Mouse (Mus musculus) myocyte (in vitro differentiated cells): ENCODE results near the gene Hbq1a. TPM values are rescaled to one million over a fixed set of nuclear protein-coding genes. Genes with fewer than 3 reads are reported as not detected.

ENCODE experiments used
- H3K27me3 ChIP-seq: one replicate; pipeline ENCODE4 v1.6.1; 2011; ENCODE audit not compliant: control insufficient read depth, insufficient read depth, insufficient read length
- H3K36me3 ChIP-seq: one replicate; pipeline ENCODE4 v1.6.1; 2011; ENCODE audit not compliant: control insufficient read depth, insufficient read depth
- H3K4me2 ChIP-seq: one replicate; pipeline ENCODE4 v1.6.1; 2011; ENCODE audit warnings: low read depth, control low read depth
- H3K4me3 ChIP-seq: one replicate; pipeline ENCODE4 v1.5.1; 2011; ENCODE audit warnings: mild to moderate bottlenecking, control low read depth, moderate library complexity
- H3K79me2 ChIP-seq: one replicate; pipeline ENCODE4 v1.6.1; 2011; ENCODE audit not compliant: control insufficient read depth, insufficient read depth
- H3ac ChIP-seq: one replicate; pipeline ENCODE4 v1.6.1; 2011; ENCODE audit not compliant: control insufficient read depth, insufficient read length
- CEBPB ChIP-seq: IDR thresholded peaks from 2 replicates; pipeline ENCODE4 v1.6.1; 2011; ENCODE audit warnings: mild to moderate bottlenecking, moderate library complexity; ENCODE audit not compliant: poor library complexity, insufficient read depth, severe bottlenecking
- E2F4 ChIP-seq: IDR thresholded peaks from one replicate; pipeline ENCODE4 v1.6.1; 2011; ENCODE audit warnings: mild to moderate bottlenecking, control low read depth, moderate library complexity; ENCODE audit not compliant: insufficient read depth
- MAX ChIP-seq: IDR thresholded peaks from one replicate; pipeline ENCODE4 v1.6.1; 2011; ENCODE audit warnings: low read depth, mild to moderate bottlenecking, control low read depth
- MYOD1 ChIP-seq, 3 experiments: IDR thresholded peaks; one replicate each; pipeline ENCODE4 v1.6.1; 2011; ENCODE audit warnings: control low read depth in 2 of 3, low read depth in 2 of 3, mild to moderate bottlenecking in 2 of 3, moderate library complexity in 1 of 3; ENCODE audit not compliant: insufficient read length in 2 of 3, control insufficient read depth in 1 of 3
- MYOG ChIP-seq, 3 experiments: IDR thresholded peaks; one replicate each; pipeline ENCODE4 v1.6.1; 2011; ENCODE audit warnings: control low read depth in 2 of 3, low read depth in 2 of 3, mild to moderate bottlenecking in 2 of 3; ENCODE audit not compliant: insufficient read length in 2 of 3, control insufficient read depth in 1 of 3, insufficient read depth in 1 of 3
- POLR2A ChIP-seq: IDR thresholded peaks from one replicate; pipeline ENCODE4 v1.6.1; 2011; ENCODE audit warnings: low read depth, mild to moderate bottlenecking, control low read depth, moderate library complexity; ENCODE audit not compliant: insufficient read length
- POLR2AphosphoS2 ChIP-seq: IDR thresholded peaks from one replicate; pipeline ENCODE4 v1.6.1; 2011; ENCODE audit warnings: low read depth, control low read depth; ENCODE audit not compliant: insufficient read length
- REST ChIP-seq: IDR thresholded peaks from one replicate; pipeline ENCODE4 v1.6.1; 2011; ENCODE audit warnings: mild to moderate bottlenecking, control low read depth, moderate library complexity; ENCODE audit not compliant: insufficient read depth, insufficient read length
- SRF ChIP-seq: IDR thresholded peaks from one replicate; pipeline ENCODE4 v1.6.1; 2011; ENCODE audit warnings: low read depth; ENCODE audit not compliant: control insufficient read depth, insufficient read length
- TCF12 ChIP-seq: IDR thresholded peaks from one replicate; pipeline ENCODE4 v1.6.1; 2011; ENCODE audit warnings: mild to moderate bottlenecking, control low read depth; ENCODE audit not compliant: poor library complexity, insufficient read depth, severe bottlenecking
- TCF3 ChIP-seq: IDR thresholded peaks from one replicate; pipeline ENCODE4 v1.6.1; 2011; ENCODE audit warnings: low read depth, control low read depth; ENCODE audit not compliant: insufficient read length
- USF1 ChIP-seq: IDR thresholded peaks from one replicate; pipeline ENCODE4 v1.6.1; 2011; ENCODE audit warnings: low read depth, mild to moderate bottlenecking, control low read depth, moderate library complexity
- polyA plus RNA-seq: library from polyadenylated mRNA; unstranded; fragments of >200 nt; fragmentation: generic; extraction: Trizol; gene quantifications from one replicate; pipeline ENCODE4 v1.2.1, GENCODE M21; 2012; ENCODE audit warnings: missing spikeins

Hbq1a gene
- polyA plus RNA-seq, 1 experiment: 0.24 TPM

DNA sequence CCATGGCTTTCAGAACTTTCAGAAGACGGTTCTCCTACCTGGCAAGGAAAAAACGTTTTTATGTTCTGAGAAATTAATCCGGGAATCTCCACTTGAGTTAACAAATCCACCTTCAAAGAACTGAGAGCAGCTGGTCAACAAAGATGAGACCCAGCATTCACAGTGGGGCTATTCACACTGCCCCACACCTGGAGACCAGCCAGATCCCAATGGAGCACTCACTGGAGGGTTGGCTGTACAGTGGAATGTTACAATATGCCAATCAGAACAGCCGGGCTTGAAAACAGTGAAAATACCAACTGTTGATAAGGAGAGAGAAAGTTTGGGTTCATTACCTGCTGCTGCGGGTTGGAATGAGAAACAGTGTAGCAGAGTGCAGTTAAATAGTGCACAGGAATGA, 32.0 kb downstream of the Hbq1a start:
- H3K4me3 ChIP-seq: no peak overlapping the region
- no peaks in the 10 kb centered on the region for H3K79me2 ChIP-seq
- TF ChIP-seq REST (no peak), MYOG (IDR thresholded peaks at IDR 0.05; ENCODE audit: control insufficient read depth in 1 of 3, insufficient read depth in 1 of 3, insufficient read length in 2 of 3, low read depth in 2 of 3) (peak in 1 of 3 experiments; percentile 4)
- H3K27me3 ChIP-seq: no peaks in the 10 kb centered on the region
- H3K4me2 ChIP-seq: no peak overlapping the region
- H3K36me3 ChIP-seq: no peaks in the 10 kb centered on the region
- H3ac ChIP-seq: no peak overlapping the region

DNA sequence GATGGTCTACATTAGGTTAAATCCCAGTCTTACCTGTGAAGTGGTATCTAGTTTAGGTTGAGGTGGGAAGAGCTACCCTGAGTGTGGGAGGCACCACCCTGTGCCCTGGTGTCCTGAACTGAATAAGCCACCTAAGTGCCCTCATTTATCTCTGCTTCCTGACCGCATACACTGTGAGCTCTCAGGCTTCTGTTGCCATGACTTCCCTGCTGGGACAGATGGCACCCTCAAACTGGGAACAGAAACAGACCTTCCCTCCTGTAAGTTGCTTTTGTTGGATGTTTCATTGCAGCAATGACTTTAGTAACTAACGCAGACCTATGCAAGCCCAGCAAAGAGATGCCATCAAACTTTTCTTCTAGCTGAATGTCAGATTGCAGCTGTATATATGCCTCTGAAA, 33.4 kb downstream of the Hbq1a start:
- no peaks in the 10 kb centered on the region for H3K79me2 ChIP-seq
- no peak overlapping the region for H3K4me2 ChIP-seq

DNA sequence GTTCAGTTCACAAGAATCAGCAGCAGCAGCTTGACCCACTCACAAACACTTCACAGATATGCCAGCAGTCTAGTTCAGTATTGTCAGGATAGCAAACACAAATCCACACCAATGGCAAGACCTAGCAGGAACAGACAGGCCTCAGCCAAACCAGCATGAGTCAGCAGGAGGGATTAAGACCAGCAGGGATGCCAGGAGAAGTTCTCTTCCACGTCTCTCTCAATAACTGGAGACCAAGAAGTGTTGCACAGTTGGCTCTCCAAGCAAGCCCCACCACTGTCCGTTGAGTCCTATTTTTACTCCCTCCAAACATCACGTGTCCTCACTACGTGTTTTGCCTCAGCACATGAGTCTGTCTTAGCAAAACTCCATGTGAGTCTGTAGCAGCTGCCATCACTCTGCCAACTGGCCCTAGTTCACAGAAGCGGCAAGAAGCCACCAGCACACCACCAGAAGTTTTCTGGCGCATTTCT, 36.6 kb downstream of the Hbq1a start:
- TF ChIP-seq USF1 (peak; percentile 72), MYOG (IDR thresholded peaks at IDR 0.05; ENCODE audit: control insufficient read depth in 1 of 3, insufficient read depth in 1 of 3, insufficient read length in 2 of 3, low read depth in 2 of 3) (peak in 2 of 3 experiments; percentile 64 to 73), POLR2A (no peak), MYOD1 (IDR thresholded peaks at IDR 0.05; ENCODE audit: control insufficient read depth in 1 of 3, insufficient read length in 2 of 3, low read depth in 2 of 3) (peak in 2 of 3 experiments; percentile 51 to 55)
- H3ac ChIP-seq: no peak overlapping the region
- no peaks in the 10 kb centered on the region for H3K27me3 ChIP-seq
- no peaks in the 10 kb centered on the region for H3K79me2 ChIP-seq
- H3K4me3 ChIP-seq: no peak overlapping the region
- H3K36me3 ChIP-seq: no peaks in the 10 kb centered on the region
- peak overlapping the region; percentile 12 for H3K4me2 ChIP-seq

More for the DNA sequence above, 33.4 kb downstream of the Hbq1a start:
- no peaks in the 10 kb centered on the region for H3K27me3 ChIP-seq
- H3K36me3 ChIP-seq: no peaks in the 10 kb centered on the region
- no peak overlapping the region for H3K4me3 ChIP-seq
- TF ChIP-seq MAX (no peak), REST (no peak)
- no peak overlapping the region for H3ac ChIP-seq

DNA sequence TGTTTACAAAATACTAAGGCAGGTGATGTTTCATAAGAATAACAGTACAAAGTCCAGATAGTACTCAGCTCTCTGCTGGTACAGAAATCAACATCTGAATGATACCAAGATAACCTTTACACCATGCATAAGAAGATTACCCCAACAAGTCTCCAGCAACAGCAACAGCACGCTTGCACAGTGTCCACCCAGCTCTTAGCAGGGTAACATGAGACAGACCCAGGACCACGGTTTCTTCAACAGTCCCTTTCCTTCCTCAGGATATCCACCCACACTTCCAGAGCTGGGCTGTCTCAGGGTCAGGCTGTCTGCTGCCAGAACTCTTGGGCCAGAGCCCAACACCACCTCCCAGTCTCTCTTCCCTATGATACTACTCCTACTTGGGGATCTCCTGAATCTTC, 39.3 kb downstream of the Hbq1a start:
- no peaks in the 10 kb centered on the region for H3K36me3 ChIP-seq
- no peak overlapping the region for H3K4me3 ChIP-seq
- peak overlapping the region; percentile 19 for H3K4me2 ChIP-seq
- H3ac ChIP-seq: no peak overlapping the region
- no peaks in the 10 kb centered on the region for H3K27me3 ChIP-seq
- TF ChIP-seq MAX: no peak
- no peak for TF ChIP-seq REST
- TF ChIP-seq USF1: no peak
- TF ChIP-seq POLR2AphosphoS2: no peak
- no peak for TF ChIP-seq MYOG (IDR thresholded peaks at IDR 0.05; ENCODE audit: control insufficient read depth in 1 of 3, insufficient read depth in 1 of 3, insufficient read length in 2 of 3, low read depth in 2 of 3)
- TF ChIP-seq TCF12: no peak
- no peak for TF ChIP-seq POLR2A
- no peak for TF ChIP-seq SRF
- no peak for TF ChIP-seq TCF3
- no peak for TF ChIP-seq MYOD1 (IDR thresholded peaks at IDR 0.05; ENCODE audit: control insufficient read depth in 1 of 3, insufficient read length in 2 of 3, low read depth in 2 of 3)
- no peak for TF ChIP-seq CEBPB
- TF ChIP-seq E2F4: no peak
- H3K79me2 ChIP-seq: no peaks in the 10 kb centered on the region

DNA sequence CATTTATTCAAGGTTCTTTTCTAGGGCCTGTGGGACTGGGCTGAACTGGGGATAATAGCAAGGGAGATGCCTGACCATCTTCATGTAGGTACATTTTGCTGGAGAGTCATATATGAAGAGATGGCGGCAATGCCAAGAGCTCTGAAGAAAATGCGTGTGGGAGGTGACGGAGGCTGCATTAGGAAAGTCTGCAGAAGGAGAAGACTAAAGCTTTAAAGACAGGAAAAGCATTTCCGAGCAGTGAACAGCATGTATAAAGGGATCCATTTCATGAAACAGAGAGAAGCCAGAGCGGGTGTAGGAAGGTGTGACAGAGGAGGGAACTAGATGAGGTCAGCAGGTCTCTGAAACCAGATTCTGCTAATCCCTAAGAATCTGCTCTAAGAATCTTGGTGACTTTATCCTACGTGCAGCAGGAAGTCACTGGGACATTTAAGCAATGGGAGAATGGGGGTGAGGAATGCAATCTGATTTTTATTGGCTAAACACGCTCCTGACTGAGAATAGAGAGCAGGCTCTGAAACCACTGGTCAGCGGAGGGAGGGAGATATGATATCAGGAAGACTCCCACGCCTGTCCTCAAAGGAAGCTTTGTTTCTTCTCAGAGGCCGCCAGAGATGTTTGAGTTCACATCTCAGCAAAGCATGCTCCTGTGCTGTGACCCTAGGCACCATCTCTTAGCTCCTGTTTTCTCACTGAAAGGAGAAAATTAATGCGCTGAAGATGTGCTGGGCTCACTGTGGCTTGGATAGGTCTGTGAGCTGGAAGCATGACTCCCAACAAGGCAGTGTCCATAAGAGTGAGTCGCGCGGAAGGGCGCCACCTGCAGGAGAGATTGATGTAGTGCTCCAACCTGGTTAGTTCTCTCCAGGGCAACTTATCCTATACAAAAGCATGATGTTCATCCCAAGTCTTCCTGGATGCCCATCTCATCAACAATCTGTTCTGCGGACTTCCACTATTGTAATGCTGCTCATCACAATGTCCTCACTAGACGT, 40.9 kb downstream of the Hbq1a start:
- Histone ChIP-seq H3K4me3 (no peak overlapping the region), H3K79me2 (no peaks in the 10 kb centered on the region), H3K4me2 (peak overlapping the region; percentile 60), H3K36me3 (no peaks in the 10 kb centered on the region), H3ac (no peak overlapping the region), H3K27me3 (no peaks in the 10 kb centered on the region)
- TF ChIP-seq TCF3 (no peak), MAX (no peak), REST (no peak), MYOD1 (IDR thresholded peaks at IDR 0.05; ENCODE audit: control insufficient read depth in 1 of 3, insufficient read length in 2 of 3, low read depth in 2 of 3) (no peak), CEBPB (no peak), MYOG (IDR thresholded peaks at IDR 0.05; ENCODE audit: control insufficient read depth in 1 of 3, insufficient read depth in 1 of 3, insufficient read length in 2 of 3, low read depth in 2 of 3) (no peak), E2F4 (no peak), POLR2AphosphoS2 (no peak), USF1 (no peak), SRF (no peak)
